Mouse (Mus musculus): Measurements from ENCODE around the gene Gm26938.

DNA sequence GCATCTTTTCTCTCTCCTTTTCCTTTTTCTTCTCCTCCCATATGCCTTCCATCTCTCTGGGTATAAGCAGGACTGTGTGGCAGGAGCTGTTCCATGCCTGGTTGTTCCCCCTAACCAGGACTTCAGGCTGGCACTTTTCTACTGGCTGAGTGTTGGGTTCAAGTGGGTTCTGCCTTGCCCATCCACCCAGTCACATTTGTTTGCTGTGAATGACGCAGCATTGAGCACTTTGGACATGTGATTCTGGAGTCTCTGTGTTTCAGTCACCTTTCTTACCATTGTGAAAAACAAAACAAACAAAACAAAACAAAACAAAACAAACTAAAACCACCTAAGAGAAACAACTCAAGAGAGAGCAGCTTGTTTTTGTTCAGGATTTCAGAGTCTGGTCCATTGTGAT, 45.3 kb upstream of the Gm26938 start:
- TF ChIP-seq CTCF (IDR thresholded peaks at IDR 0.05) (no peak), POLR2A (IDR thresholded peaks at IDR 0.05; ENCODE audit: insufficient read depth, low read depth, low read length) (no peak), EP300 (IDR thresholded peaks at IDR 0.05; ENCODE audit: insufficient read depth, low read depth, low read length) (no peak)

Measured in heart, adult 2 months (tissue).